Mouse (Mus musculus) E14TG2a.4 (cell line): ENCODE measurements at regions not wholly inside any gene's neighbourhood (a gene's known extent, or its start where the extent isn't known, plus 50 kb on each side); places are given as distances from the start of the nearest gene placed in this dataset.

Experiments
- CTCF ChIP-seq: conservative IDR thresholded peaks from 2 replicates; pipeline ENCODE4 v1.5.1; 2014; ENCODE audit warnings: low read length
- NANOG ChIP-seq: IDR thresholded peaks from 2 replicates; pipeline ENCODE4 v1.6.1; 2014; ENCODE audit warnings: borderline replicate concordance, low read length, mixed read lengths

DNA sequence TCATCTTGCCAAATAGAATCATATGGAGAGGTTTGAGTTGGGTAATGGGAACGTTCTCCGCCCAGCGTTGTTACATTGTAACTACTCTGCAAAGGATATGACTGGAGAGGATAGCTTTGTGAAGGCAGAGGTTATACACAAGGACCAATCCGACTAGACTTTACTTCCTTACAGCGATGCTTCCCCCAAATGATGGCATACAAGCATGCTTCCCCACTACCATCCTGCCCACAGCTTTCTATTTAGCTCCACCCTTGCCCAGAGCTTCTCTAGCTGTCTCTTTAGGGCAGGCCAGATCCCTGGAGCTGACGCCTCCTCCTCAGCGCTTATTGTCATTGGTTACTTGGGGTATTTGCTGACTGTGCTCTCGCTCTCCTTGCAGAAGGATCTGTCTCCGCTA is 130.1 kb upstream of the Zfp703 start:
- TF ChIP-seq CTCF (no peak), NANOG (no peak)
